Mouse (Mus musculus) stomach, embryonic 15.5 days (tissue): ENCODE results near the gene Lingo3. TPM values are rescaled to one million over a fixed set of nuclear protein-coding genes. Genes with fewer than 3 reads are reported as not detected.

ENCODE experiments used
- ATAC-seq: fragments of 200-750 bp; cut with Nextera tagmentation; 2 replicates; pipeline ENCODE4 v1.8.0; 2017; ENCODE audit warnings: low read depth, moderate number of reproducible peaks, moderate TSS enrichment; ENCODE audit not compliant: insufficient read depth, low FRiP score
- H3K27ac ChIP-seq: fragments of 300-500 bp; sonication (generic); 2 replicates; pipeline ENCODE4 v1.5.1; 2015; ENCODE audit warnings: mild to moderate bottlenecking, inconsistent platforms
- H3K27me3 ChIP-seq: fragments of 300-500 bp; sonication (generic); replicated peaks from 2 replicates; pipeline ENCODE4 v1.6.1; 2015; ENCODE audit warnings: inconsistent platforms
- H3K36me3 ChIP-seq: fragments of 300-500 bp; sonication (generic); 2 replicates; pipeline ENCODE4 v1.6.1; 2015; ENCODE audit warnings: inconsistent platforms
- H3K4me1 ChIP-seq: fragments of 300-500 bp; sonication (generic); 2 replicates; pipeline ENCODE4 v1.6.1; 2015; ENCODE audit warnings: inconsistent platforms
- H3K4me2 ChIP-seq: fragments of 300-500 bp; sonication (generic); 2 replicates; pipeline ENCODE4 v1.6.1; 2015; ENCODE audit warnings: mild to moderate bottlenecking, inconsistent platforms
- H3K4me3 ChIP-seq: fragments of 300-500 bp; sonication (generic); replicated peaks from 2 replicates; pipeline ENCODE4 v1.5.1; 2015; ENCODE audit warnings: inconsistent platforms
- H3K9ac ChIP-seq: fragments of 300-500 bp; sonication (generic); 2 replicates; pipeline ENCODE4 v1.6.1; 2015; ENCODE audit warnings: inconsistent platforms
- H3K9me3 ChIP-seq: fragments of 300-500 bp; sonication (generic); 2 replicates; pipeline ENCODE4 v1.6.1; 2016; ENCODE audit warnings: inconsistent platforms
- WGBS: fragments of 180-500 bp; shearing (Covaris S2); methylation state at CpG from one replicate; pipeline ENCODE4 v1.1.7; 2015; 5-methylcytosine and 5-hydroxymethylcytosine counted together
- polyA plus RNA-seq: library from polyadenylated mRNA; unstranded; fragments of >200 nt; fragmentation: Nextera tagmentation; extraction: Ambion mirVana; gene quantifications from 2 replicates; pipeline ENCODE4 v1.2.1, GENCODE M21; 2015

The Lingo3 gene
- polyA plus RNA-seq: 0.24 TPM in 2 replicates

DNA sequence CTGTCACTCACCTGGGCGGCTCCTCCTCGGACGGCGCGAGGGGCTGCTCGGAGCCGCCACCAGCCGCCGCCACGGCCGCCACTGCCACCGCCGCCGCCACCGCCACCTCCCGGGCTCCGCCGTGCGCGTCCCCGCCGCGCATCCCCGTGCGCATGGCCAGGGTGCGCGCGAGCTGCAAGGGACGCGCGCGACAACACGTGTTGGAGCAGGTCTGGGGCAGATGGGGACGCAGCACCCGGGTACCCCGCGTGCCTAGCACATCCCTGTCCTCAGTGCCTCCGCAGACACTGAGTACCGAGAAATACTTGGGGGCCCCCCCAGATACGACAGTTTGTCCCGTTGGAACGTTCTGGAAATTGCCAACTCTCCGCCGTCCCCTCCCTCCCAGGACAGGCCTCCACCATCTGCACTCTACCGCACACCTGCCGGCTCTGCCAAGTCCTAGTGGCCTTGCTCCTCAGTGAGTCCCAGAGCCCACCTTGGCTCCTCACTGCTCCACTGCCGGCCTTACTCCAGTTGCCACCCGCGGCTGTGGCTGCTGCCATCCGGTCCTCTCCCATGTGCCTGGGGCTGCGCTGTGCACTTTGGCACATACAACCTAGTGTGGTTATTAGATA is at the start of gene Lingo3:
TSS of gene Lingo3 (minus strand) at position 109 of the 617 bp plus-strand sequence.
- peaks cover 14% of the 10 kb centered on the region for H3K4me1 ChIP-seq
- H3K27ac ChIP-seq: no peak within 1 kb of the TSS
- H3K9ac ChIP-seq: no peak within 1 kb of the TSS
- no peaks in the 10 kb centered on the region for H3K9me3 ChIP-seq
- peak within 1 kb of the TSS; percentile 40 for H3K4me3 ChIP-seq
- H3K36me3 ChIP-seq: no peaks in the 10 kb centered on the region
- H3K4me2 ChIP-seq: peak within 1 kb of the TSS; percentile 73
- peaks cover 49% of the 10 kb centered on the region for H3K27me3 ChIP-seq
- 5% methylated on average over 51 of the region's 51 CpGs for WGBS
- no peak for ATAC-seq

DNA sequence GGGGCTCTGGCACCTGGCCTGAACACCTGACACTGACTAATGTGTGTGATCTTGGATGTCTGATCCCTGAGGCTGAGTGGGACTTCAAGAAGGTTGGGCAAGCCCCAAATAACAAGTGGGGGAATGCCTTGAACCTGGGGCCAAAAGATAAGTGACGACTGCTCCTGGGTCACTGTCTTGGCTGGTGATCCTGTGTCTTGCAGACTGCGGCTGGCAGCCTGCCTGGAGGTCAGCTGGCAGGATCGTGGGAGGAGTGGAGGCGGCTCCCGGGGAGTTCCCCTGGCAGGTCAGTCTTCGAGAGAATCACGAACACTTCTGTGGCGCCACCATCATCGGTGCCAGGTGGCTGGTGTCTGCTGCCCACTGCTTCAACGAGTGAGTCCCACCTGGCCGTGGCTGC is 43.3 kb upstream of the Lingo3 start:
- no peaks in the 10 kb centered on the region for H3K4me1 ChIP-seq
- no peaks in the 10 kb centered on the region for H3K9me3 ChIP-seq
- H3K9ac ChIP-seq: no peak overlapping the region
- no peak overlapping the region for H3K4me3 ChIP-seq
- peaks cover 14% of the 10 kb centered on the region for H3K27me3 ChIP-seq
- no peak overlapping the region for H3K27ac ChIP-seq
- 50% methylated on average over 11 of the region's 11 CpGs for WGBS
- ATAC-seq: no peak
- no peaks in the 10 kb centered on the region for H3K36me3 ChIP-seq
- no peak overlapping the region for H3K4me2 ChIP-seq

DNA sequence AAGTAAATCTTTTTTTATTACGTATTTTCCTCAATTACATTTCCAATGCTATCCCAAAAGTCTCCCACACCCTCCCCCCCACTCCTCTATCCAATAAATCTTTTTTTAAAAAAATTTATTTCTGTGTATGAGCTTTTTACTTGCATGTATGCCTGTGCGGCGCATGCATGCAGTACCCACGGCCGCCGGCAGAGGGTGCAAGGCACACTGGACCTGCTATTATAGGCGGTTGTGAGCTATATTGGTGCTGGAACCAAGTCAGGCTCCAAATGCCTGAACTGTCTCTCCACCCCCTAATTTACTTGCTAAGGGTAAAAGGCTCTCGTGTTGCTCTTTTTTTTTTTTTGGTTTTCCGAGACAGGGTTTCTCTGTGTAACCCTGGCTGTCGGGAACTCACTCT is 37.5 kb upstream of the Lingo3 start:
- H3K27ac ChIP-seq: no peak overlapping the region
- H3K27me3 ChIP-seq: no peaks in the 10 kb centered on the region
- no peaks in the 10 kb centered on the region for H3K4me1 ChIP-seq
- 22% methylated on average over 10 of the region's 10 CpGs for WGBS
- H3K36me3 ChIP-seq: no peaks in the 10 kb centered on the region
- H3K9me3 ChIP-seq: no peaks in the 10 kb centered on the region
- ATAC-seq: no peak
- no peak overlapping the region for H3K9ac ChIP-seq
- no peak overlapping the region for H3K4me3 ChIP-seq
- H3K4me2 ChIP-seq: no peak overlapping the region

DNA sequence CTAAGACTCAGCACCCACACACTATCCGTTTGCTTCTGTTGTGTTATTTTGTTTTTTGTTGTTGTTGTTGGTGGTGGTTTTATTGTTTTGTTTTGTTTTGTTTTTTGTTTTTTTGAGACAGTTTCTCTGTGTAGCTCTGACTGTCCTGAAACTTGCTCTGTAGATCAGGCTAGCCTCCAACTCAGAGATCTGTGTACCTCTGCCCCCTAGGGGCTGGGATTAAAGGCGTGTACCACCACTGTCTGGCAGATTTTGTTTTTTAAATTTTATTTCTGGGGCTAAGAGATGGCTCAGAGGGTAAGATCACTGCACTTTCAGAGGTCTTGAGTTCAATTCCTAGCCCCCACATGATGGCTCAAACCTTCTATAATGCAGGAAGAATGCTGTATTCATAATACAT is 37.1 kb upstream of the Lingo3 start:
- Histone ChIP-seq H3K9ac (no peak overlapping the region), H3K27ac (no peak overlapping the region), H3K4me1 (no peaks in the 10 kb centered on the region), H3K27me3 (no peaks in the 10 kb centered on the region), H3K4me2 (no peak overlapping the region), H3K9me3 (no peaks in the 10 kb centered on the region), H3K36me3 (no peaks in the 10 kb centered on the region), H3K4me3 (no peak overlapping the region)
- ATAC-seq: no peak
- 69% methylated on average over 2 of the region's 2 CpGs for WGBS

DNA sequence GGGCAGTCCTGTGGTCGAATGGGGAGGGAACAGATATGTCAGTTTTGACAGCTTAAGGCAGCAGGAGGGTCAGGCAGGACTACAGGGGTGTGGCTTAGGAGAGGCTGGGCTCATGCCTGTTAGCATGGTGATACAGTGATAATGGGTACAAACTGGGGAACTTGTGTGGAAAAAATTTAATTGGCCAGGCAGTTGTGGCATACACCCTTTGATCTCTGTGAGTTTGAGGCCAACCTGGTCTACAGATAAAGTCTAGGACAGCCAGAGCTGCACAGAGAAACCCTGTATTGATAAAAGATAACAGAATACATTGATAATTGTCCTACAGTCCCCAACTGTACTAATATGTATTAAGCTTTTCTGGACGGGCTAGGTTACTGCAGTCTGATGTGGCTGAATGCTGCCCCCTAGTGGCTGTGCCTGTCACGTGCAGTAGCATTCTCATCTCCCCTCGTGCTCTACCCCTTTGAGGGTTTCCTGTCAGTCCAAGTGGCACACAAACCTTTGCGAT is 36.3 kb upstream of the Lingo3 start:
- ATAC-seq: peak; percentile 80
- Histone ChIP-seq H3K4me1 (no peaks in the 10 kb centered on the region), H3K36me3 (no peaks in the 10 kb centered on the region), H3K4me2 (no peak overlapping the region), H3K4me3 (no peak overlapping the region), H3K27me3 (no peaks in the 10 kb centered on the region), H3K9ac (no peak overlapping the region), H3K9me3 (no peaks in the 10 kb centered on the region), H3K27ac (no peak overlapping the region)
- 11% methylated on average over 5 of the region's 5 CpGs for WGBS

DNA sequence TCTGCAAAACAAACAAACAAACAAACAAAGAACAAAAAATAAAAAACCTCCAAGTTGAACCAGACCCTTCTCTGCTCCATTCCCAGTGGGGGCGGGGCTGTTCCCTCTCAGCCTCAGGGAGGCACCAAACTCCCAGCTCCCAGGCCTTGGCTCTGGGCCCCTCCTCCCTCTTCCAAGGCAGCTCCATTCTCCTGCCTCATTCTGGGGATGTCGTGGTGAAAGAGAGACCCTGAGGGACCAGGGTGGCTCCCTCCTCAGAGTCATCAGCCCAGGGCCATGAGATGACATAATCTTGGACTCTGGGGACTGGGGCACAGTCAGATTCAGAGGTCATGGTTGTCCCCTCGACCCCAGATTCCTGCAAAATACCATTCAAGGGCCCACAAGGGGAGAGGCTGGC is 32.8 kb upstream of the Lingo3 start:
- Histone ChIP-seq H3K9me3 (no peaks in the 10 kb centered on the region), H3K4me2 (no peak overlapping the region), H3K9ac (no peak overlapping the region), H3K27me3 (no peaks in the 10 kb centered on the region), H3K4me1 (no peaks in the 10 kb centered on the region), H3K4me3 (no peak overlapping the region), H3K36me3 (no peaks in the 10 kb centered on the region), H3K27ac (no peak overlapping the region)
- ATAC-seq: no peak
- WGBS: 23% methylated on average over 3 of the region's 3 CpGs

DNA sequence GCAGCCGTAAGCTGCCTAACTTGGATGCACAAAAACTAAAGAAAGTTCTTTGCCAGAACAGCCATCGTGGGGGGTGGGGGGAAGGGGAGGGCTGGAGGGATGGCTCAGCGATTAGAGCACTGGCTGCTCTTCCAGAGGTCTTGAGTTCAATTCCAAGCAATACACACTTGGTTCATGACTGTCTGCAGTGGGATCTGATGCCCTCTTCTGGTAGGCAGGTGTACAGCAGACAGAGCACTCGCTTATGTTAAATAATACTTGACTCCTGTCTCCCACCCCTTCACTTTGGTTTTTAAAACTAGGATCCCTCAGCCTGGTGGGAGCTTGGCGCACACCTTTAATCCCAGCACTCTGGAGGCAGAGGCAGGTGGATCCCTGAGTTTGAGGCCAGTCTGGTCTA is 32.2 kb upstream of the Lingo3 start:
- Histone ChIP-seq H3K27me3 (no peaks in the 10 kb centered on the region), H3K9me3 (no peaks in the 10 kb centered on the region), H3K27ac (no peak overlapping the region), H3K4me1 (no peaks in the 10 kb centered on the region), H3K36me3 (no peaks in the 10 kb centered on the region), H3K9ac (no peak overlapping the region), H3K4me3 (no peak overlapping the region), H3K4me2 (no peak overlapping the region)
- no peak for ATAC-seq
- 23% methylated on average over 5 of the region's 5 CpGs for WGBS

DNA sequence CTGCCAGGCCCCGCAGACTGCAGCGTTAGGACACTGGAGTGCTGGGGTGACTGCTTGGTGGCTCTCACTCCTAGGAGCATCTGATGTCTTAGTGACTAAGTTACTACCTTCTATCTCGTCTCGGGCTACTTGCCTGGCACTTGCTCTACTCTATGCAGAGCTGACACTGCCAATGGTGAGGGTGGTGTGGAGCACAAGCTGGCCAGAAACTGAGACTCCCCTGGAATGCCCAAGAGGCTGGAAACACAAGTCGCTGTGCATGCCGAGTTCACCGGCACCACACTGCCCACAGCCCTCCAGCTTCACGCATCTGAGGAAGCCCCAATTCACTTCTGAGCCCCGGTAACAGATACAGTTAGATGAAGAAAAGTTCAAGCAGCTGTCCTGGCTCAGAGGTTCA is 30.2 kb upstream of the Lingo3 start:
- no peak overlapping the region for H3K4me2 ChIP-seq
- H3K36me3 ChIP-seq: no peaks in the 10 kb centered on the region
- ATAC-seq: no peak
- no peak overlapping the region for H3K9ac ChIP-seq
- no peak overlapping the region for H3K27ac ChIP-seq
- H3K4me3 ChIP-seq: no peak overlapping the region
- WGBS: 78% methylated on average over 9 of the region's 9 CpGs
- no peaks in the 10 kb centered on the region for H3K27me3 ChIP-seq
- no peaks in the 10 kb centered on the region for H3K9me3 ChIP-seq
- H3K4me1 ChIP-seq: no peaks in the 10 kb centered on the region

- Histone ChIP-seq H3K4me1 (no peaks in the 10 kb centered on the region), H3K27me3 (no peaks in the 10 kb centered on the region), H3K36me3 (peaks cover under 1% of the 10 kb centered on the region; the same call in 1 of the 2 replicates), H3K4me2 (no peak within 1 kb of the TSS), H3K27ac (no peak within 1 kb of the TSS), H3K9me3 (no peaks in the 10 kb centered on the region), H3K4me3 (no peak within 1 kb of the TSS), H3K9ac (no peak within 1 kb of the TSS)
- 21% methylated on average over 9 of the region's 9 CpGs for WGBS
- no peak; the same call in 1 of the 2 replicates for ATAC-seq
Observed at GRCm38 (mm10) chr10:80871581-80871980, 27.7 kb upstream of the Lingo3 start, which contains the start of gene Tmprss9. Tmprss9 (plus strand) TSS chr10:80871848.

- H3K27ac ChIP-seq: no peak overlapping the region
- H3K4me3 ChIP-seq: no peak overlapping the region
- peaks cover 5% of the 10 kb centered on the region; the same call in 1 of the 2 replicates for H3K36me3 ChIP-seq
- no peaks in the 10 kb centered on the region for H3K4me1 ChIP-seq
- ATAC-seq: no peak
- no peak overlapping the region for H3K9ac ChIP-seq
- no peaks in the 10 kb centered on the region for H3K9me3 ChIP-seq
- no peaks in the 10 kb centered on the region for H3K27me3 ChIP-seq
- 78% methylated on average over 2 of the region's 6 CpGs for WGBS
- H3K4me2 ChIP-seq: no peak overlapping the region
Observed at GRCm38 (mm10) chr10:80870993-80871392, 27.2 kb upstream of the Lingo3 start.

DNA sequence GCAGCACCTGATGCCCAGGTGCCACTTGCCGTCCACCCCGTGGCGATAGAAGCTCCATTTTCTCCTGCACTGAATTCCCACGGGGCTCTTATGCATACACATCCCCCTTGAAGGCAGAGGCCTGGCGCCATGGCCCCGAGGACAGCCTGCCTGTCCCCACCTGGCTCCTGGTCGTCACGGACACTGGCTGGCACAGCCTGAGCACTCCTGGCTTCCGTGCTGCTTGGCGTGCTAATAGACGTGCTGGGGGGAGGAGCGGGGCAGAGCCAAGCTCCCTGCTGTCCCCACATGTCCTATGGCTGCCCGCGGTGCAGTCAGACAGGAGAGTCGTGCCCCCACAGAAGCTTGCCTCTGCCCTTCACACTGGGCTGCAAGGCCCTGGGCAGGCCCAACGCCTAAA is 20.6 kb upstream of the Lingo3 start:
- Histone ChIP-seq H3K9me3 (no peaks in the 10 kb centered on the region), H3K27ac (no peak overlapping the region), H3K36me3 (peaks cover 15% of the 10 kb centered on the region), H3K4me1 (no peaks in the 10 kb centered on the region), H3K4me3 (no peak overlapping the region), H3K9ac (no peak overlapping the region), H3K4me2 (no peak overlapping the region), H3K27me3 (no peaks in the 10 kb centered on the region)
- no peak for ATAC-seq
- WGBS: 93% methylated on average over 16 of the region's 16 CpGs

- WGBS: 86% methylated on average over 5 of the region's 5 CpGs
- ATAC-seq: no peak
- Histone ChIP-seq H3K4me2 (no peak overlapping the region), H3K27me3 (no peaks in the 10 kb centered on the region), H3K4me3 (no peak overlapping the region), H3K27ac (no peak overlapping the region), H3K36me3 (peaks cover 15% of the 10 kb centered on the region), H3K4me1 (peaks cover 8% of the 10 kb centered on the region; the same call in 1 of the 2 replicates), H3K9ac (no peak overlapping the region), H3K9me3 (no peaks in the 10 kb centered on the region)
Observed at GRCm38 (mm10) chr10:80862305-80862704, 18.5 kb upstream of the Lingo3 start.
